Mouse (Mus musculus): Measurements from ENCODE around the gene Cebpb.

DNA sequence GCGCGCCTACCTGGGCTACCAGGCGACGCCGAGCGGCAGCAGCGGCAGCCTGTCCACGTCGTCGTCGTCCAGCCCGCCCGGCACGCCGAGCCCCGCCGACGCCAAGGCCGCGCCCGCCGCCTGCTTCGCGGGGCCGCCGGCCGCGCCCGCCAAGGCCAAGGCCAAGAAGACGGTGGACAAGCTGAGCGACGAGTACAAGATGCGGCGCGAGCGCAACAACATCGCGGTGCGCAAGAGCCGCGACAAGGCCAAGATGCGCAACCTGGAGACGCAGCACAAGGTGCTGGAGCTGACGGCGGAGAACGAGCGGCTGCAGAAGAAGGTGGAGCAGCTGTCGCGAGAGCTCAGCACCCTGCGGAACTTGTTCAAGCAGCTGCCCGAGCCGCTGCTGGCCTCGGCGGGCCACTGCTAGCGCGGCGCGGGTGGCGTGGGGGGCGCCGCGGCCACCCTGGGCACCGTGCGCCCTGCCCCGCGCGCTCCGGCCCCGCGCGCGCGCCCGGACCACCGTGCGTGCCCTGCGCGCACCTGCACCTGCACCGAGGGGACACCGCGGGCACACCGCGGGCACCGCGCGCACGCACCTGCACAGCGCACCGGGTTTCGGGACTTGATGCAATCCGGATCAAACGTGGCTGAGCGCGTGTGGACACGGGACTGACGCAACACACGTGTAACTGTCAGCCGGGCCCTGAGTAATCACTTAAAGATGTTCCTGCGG, 945 bp downstream of the Cebpb start, which contains the start of gene Tmem189:
- TF ChIP-seq POLR2A (IDR thresholded peaks at IDR 0.05; ENCODE audit: borderline replicate concordance, extremely low read depth, insufficient read depth, insufficient read length, poor library complexity, severe bottlenecking) (no peak), CTCF (IDR thresholded peaks at IDR 0.05; ENCODE audit: borderline replicate concordance, extremely low read depth, insufficient read depth, insufficient read length) (no peak)

Measured in brain, embryonic 14.5 days (tissue).